Mouse (Mus musculus): ENCODE results near the gene Pxdn. TPM values are rescaled to one million over a fixed set of nuclear protein-coding genes. Genes with fewer than 3 reads are reported as not detected.

The Pxdn gene
- polyA plus RNA-seq, 1 experiment from 2014 or later = 92.0 TPM

DNA sequence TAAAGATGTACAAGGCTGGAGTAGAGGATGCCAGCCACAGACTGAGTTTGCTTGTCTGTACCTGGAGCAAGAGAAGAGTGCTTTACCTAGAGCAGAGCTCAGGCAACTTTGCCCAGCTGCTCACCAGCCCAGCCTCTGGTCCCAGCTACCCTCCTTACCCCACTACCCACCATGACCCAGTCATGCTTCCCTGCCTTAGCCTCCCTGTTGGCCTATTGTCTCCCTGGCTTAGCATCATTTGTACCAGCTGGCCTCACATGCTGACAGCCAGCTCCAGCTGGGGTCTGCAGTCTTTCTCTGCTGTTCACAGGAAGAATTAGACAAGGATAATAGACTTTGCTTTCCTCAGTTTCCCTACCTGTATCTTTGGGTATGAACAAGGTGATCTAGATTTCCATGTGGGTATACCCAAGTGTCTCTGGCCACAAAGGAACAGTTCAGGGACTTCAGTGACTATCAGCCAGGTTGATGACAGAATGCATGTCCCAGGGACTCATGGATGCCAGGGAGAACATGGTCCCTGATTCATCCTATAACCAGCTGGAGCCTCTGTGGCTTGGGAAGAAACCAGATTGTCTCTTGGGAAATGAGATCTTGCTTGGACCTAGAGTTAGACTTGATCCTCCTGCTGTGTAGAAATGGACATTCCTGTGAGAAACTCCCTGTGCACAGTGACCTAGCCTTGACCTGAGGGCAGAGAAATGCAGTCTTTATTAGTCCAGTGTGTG is 98.6 kb downstream of the Pxdn start:
- no peak overlapping the region for H3K9ac ChIP-seq (ENCODE audit: low read length)
- H3K36me3 ChIP-seq (ENCODE audit: control insufficient read depth, insufficient read depth, low read length) = no peaks in the 10 kb centered on the region
- no peak for ATAC-seq (ENCODE audit: insufficient number of reproducible peaks, insufficient read depth, low FRiP score, low read depth)
- H3K4me1 ChIP-seq (ENCODE audit: control insufficient read depth in 2 of 2, insufficient read depth in 2 of 2, low read length in 2 of 2) = peaks cover 0 to 3% of the 10 kb centered on the region in 2 experiments; a peak in 1 of 4 replicates
- no peak overlapping the region for H3K27ac ChIP-seq (replicated peaks in 1 of 2; ENCODE audit: control insufficient read depth in 1 of 2, insufficient read depth in 1 of 2, low read depth in 2 of 2, low read length in 2 of 2)
- H3K4me3 ChIP-seq (ENCODE audit: control insufficient read depth in 1 of 2, insufficient read depth in 1 of 2, low read depth in 1 of 2, low read length in 2 of 2) = no peak overlapping the region
- no peak overlapping the region for H3K4me2 ChIP-seq (ENCODE audit: low read length)
- no peaks in the 10 kb centered on the region for H3K27me3 ChIP-seq (ENCODE audit: control insufficient read depth, insufficient read depth, low read length)
- H3K9me3 ChIP-seq (ENCODE audit: control insufficient read depth, low read length) = no peaks in the 10 kb centered on the region

DNA sequence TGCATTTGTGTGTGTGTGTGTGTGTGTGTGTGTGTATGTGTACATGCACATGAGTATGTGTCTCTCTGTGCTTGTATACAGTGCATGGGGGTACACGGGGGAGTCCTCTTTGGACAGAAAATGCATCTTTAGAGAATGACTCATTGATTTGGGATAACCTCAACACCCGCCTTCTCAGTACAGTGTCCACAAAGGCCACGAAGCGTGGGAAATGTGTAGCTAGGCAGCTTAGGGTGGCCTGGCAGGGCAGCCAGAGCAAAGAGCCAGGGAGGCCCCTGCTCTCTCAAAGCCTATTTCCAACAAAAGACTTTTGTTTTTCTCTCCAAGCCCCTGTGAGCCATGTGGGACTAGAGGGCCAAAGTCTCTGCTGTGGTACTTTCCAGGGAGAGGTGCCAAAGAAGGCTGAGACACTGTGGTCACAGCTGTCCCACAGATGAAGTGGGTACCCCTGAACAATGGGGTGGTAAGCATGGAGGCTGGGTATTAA is 99.2 kb downstream of the Pxdn start:
- no peaks in the 10 kb centered on the region for H3K9me3 ChIP-seq (ENCODE audit: control insufficient read depth, low read length)
- H3K36me3 ChIP-seq (ENCODE audit: control insufficient read depth, insufficient read depth, low read length) = no peaks in the 10 kb centered on the region
- ATAC-seq (ENCODE audit: insufficient number of reproducible peaks, insufficient read depth, low FRiP score, low read depth) = no peak
- peaks cover 0 to 3% of the 10 kb centered on the region in 2 experiments; a peak in 1 of 4 replicates for H3K4me1 ChIP-seq (ENCODE audit: control insufficient read depth in 2 of 2, insufficient read depth in 2 of 2, low read length in 2 of 2)
- 66% methylated on average over 4 of the region's 4 CpGs for WGBS
- no peak overlapping the region for H3K4me3 ChIP-seq (ENCODE audit: control insufficient read depth in 1 of 2, insufficient read depth in 1 of 2, low read depth in 1 of 2, low read length in 2 of 2)
- no peaks in the 10 kb centered on the region for H3K27me3 ChIP-seq (ENCODE audit: control insufficient read depth, insufficient read depth, low read length)
- no peak overlapping the region for H3K27ac ChIP-seq (replicated peaks in 1 of 2; ENCODE audit: control insufficient read depth in 1 of 2, insufficient read depth in 1 of 2, low read depth in 2 of 2, low read length in 2 of 2)
- no peak overlapping the region for H3K4me2 ChIP-seq (ENCODE audit: low read length)
- no peak overlapping the region for H3K9ac ChIP-seq (ENCODE audit: low read length)

DNA sequence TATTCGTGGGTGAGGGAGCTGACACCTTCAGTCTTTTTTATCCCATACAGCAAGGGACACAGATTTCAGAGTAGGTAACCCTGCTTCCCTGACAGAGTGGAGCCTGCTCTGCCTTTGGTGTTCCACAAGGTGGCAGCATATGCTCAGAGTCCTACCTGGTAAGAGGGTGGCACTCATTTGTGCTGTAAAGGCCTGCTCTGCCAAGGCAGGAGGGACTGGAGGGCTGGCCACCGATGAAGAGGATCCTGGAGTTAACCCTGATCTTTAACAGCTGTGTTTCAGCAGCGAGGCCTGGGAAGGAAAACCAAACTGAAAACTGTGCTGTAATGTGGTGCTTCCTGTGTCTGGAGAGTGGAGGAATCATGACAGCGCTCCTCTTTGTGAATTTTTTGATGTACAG is 102.2 kb downstream of the Pxdn start:
- no peak for ATAC-seq (ENCODE audit: insufficient number of reproducible peaks, insufficient read depth, low FRiP score, low read depth)
- Histone ChIP-seq H3K27ac (replicated peaks in 1 of 2; ENCODE audit: control insufficient read depth in 1 of 2, insufficient read depth in 1 of 2, low read depth in 2 of 2, low read length in 2 of 2) (no peak overlapping the region), H3K4me2 (ENCODE audit: low read length) (no peak overlapping the region), H3K4me1 (ENCODE audit: control insufficient read depth in 2 of 2, insufficient read depth in 2 of 2, low read length in 2 of 2) (0 out of 4 replicates have a peak, but pooled peaks cover 0 to 3% of the 10 kb centered on the region in 2 experiments), H3K36me3 (ENCODE audit: control insufficient read depth, insufficient read depth, low read length) (no peaks in the 10 kb centered on the region), H3K9ac (ENCODE audit: low read length) (no peak overlapping the region), H3K4me3 (ENCODE audit: control insufficient read depth in 1 of 2, insufficient read depth in 1 of 2, low read depth in 1 of 2, low read length in 2 of 2) (no peak overlapping the region), H3K27me3 (ENCODE audit: control insufficient read depth, insufficient read depth, low read length) (no peaks in the 10 kb centered on the region), H3K9me3 (ENCODE audit: control insufficient read depth, low read length) (no peaks in the 10 kb centered on the region)
- WGBS = 36% methylated on average over 4 of the region's 4 CpGs

DNA sequence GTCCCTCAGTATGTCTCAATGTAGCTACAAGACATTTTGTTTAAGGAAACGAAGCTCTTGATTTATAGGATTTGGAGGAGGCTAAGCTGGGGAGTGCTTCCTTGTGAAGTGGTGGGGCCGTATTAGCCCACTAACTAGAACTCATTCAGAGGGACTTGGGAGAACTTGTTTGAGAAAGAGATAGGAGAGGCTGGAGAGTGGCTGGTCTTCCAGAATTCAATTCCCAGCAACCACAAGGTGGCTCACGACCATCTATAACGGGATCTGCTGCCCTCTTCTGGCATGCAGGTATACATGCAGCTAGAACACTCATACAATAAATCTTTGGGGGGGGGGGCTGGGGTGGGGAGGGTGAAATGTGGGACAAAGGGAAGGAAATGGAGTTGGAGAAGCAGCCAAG is 102.7 kb downstream of the Pxdn start:
- ATAC-seq (ENCODE audit: insufficient number of reproducible peaks, insufficient read depth, low FRiP score, low read depth) = no peak
- Histone ChIP-seq H3K4me1 (ENCODE audit: control insufficient read depth in 2 of 2, insufficient read depth in 2 of 2, low read length in 2 of 2) (0 out of 4 replicates have a peak, but pooled peaks cover 0 to 3% of the 10 kb centered on the region in 2 experiments), H3K9ac (ENCODE audit: low read length) (no peak overlapping the region), H3K27ac (replicated peaks in 1 of 2; ENCODE audit: control insufficient read depth in 1 of 2, insufficient read depth in 1 of 2, low read depth in 2 of 2, low read length in 2 of 2) (no peak overlapping the region), H3K4me2 (ENCODE audit: low read length) (no peak overlapping the region), H3K36me3 (ENCODE audit: control insufficient read depth, insufficient read depth, low read length) (no peaks in the 10 kb centered on the region), H3K9me3 (ENCODE audit: control insufficient read depth, low read length) (no peaks in the 10 kb centered on the region), H3K27me3 (ENCODE audit: control insufficient read depth, insufficient read depth, low read length) (no peaks in the 10 kb centered on the region), H3K4me3 (ENCODE audit: control insufficient read depth in 1 of 2, insufficient read depth in 1 of 2, low read depth in 1 of 2, low read length in 2 of 2) (no peak overlapping the region)
- WGBS = 21% methylated on average over 4 of the region's 4 CpGs

DNA sequence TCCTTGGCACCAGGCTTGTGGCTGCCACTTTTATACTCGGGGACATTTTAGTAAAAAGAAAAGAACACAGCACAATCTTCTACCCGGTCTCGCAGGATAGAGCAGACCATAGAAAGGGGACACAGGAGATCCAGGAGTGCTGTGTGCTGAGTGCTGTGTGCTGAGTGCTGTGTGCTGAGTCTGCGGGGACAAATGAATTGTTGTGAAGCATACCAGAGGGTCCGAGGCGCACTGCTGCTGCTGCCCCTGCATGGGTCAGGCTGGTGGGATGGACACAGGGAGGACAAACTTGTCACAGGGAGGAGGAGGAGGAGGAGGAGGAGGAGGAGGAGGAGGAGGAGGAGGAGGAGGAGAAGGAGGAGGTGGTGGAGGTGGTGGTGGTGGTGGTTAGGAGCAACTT is 111.4 kb downstream of the Pxdn start:
- Histone ChIP-seq H3K4me1 (ENCODE audit: control insufficient read depth in 2 of 2, insufficient read depth in 2 of 2, low read length in 2 of 2) (no peaks in the 10 kb centered on the region), H3K4me3 (ENCODE audit: control insufficient read depth in 1 of 2, insufficient read depth in 1 of 2, low read depth in 1 of 2, low read length in 2 of 2) (no peak overlapping the region), H3K9ac (ENCODE audit: low read length) (no peak overlapping the region), H3K4me2 (ENCODE audit: low read length) (no peak overlapping the region), H3K27me3 (ENCODE audit: control insufficient read depth, insufficient read depth, low read length) (0 out of 2 replicates have a peak, but pooled peaks cover 4% of the 10 kb centered on the region), H3K9me3 (ENCODE audit: control insufficient read depth, low read length) (no peaks in the 10 kb centered on the region), H3K27ac (replicated peaks in 1 of 2; ENCODE audit: control insufficient read depth in 1 of 2, insufficient read depth in 1 of 2, low read depth in 2 of 2, low read length in 2 of 2) (no peak overlapping the region), H3K36me3 (ENCODE audit: control insufficient read depth, insufficient read depth, low read length) (no peaks in the 10 kb centered on the region)
- no peak for ATAC-seq (ENCODE audit: insufficient number of reproducible peaks, insufficient read depth, low FRiP score, low read depth)
- WGBS = 71% methylated on average over 6 of the region's 6 CpGs

DNA sequence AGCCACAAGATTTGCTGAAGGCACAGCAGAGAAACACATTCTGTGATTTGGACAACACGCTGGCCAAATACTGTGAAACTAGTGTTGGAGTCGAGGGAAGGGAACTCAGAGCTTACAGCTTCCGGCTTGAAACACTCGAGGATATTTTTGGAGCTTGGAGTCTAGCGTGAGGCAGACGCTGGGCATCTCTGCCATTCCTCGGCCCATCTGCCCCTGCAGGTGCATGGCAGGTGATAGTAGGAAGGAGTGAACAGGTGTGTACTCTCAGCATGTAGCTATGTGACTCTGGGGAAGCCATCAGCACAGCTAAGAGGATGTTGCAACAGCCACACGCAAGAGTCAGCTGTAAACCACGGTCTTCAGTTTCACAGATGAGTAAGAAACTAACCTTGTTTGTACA is 112.4 kb downstream of the Pxdn start:
- Histone ChIP-seq H3K4me2 (ENCODE audit: low read length) (no peak overlapping the region), H3K27ac (replicated peaks in 1 of 2; ENCODE audit: control insufficient read depth in 1 of 2, insufficient read depth in 1 of 2, low read depth in 2 of 2, low read length in 2 of 2) (no peak overlapping the region), H3K9me3 (ENCODE audit: control insufficient read depth, low read length) (no peaks in the 10 kb centered on the region), H3K4me3 (ENCODE audit: control insufficient read depth in 1 of 2, insufficient read depth in 1 of 2, low read depth in 1 of 2, low read length in 2 of 2) (no peak overlapping the region), H3K36me3 (ENCODE audit: control insufficient read depth, insufficient read depth, low read length) (no peaks in the 10 kb centered on the region), H3K4me1 (ENCODE audit: control insufficient read depth in 2 of 2, insufficient read depth in 2 of 2, low read length in 2 of 2) (no peaks in the 10 kb centered on the region), H3K9ac (ENCODE audit: low read length) (no peak overlapping the region), H3K27me3 (ENCODE audit: control insufficient read depth, insufficient read depth, low read length) (0 out of 2 replicates have a peak, but pooled peaks cover 4% of the 10 kb centered on the region)
- WGBS = 62% methylated on average over 9 of the region's 9 CpGs
- ATAC-seq (ENCODE audit: insufficient number of reproducible peaks, insufficient read depth, low FRiP score, low read depth) = no peak

DNA sequence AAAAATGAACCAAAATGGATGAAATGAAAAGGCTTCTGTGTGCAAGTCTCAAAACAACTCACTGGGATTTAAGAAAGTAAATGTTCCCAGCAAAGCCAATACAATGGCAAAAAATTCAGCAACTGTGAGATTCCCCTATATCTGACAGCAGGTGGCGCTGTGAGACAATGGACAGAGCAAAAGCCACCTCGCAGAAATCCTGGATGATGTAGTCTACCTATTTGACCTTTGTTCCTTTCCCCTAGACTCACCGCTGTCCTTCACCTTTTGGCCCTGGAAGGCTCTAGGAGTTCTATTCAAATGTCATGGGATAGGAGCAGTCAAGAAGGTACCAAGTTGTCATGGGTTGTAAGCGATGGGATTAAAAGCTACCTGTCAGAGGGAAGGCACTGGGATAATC is 112.8 kb downstream of the Pxdn start:
- H3K4me3 ChIP-seq (ENCODE audit: control insufficient read depth in 1 of 2, insufficient read depth in 1 of 2, low read depth in 1 of 2, low read length in 2 of 2) = no peak overlapping the region
- WGBS = 21% methylated on average over 4 of the region's 4 CpGs
- ATAC-seq (ENCODE audit: insufficient number of reproducible peaks, insufficient read depth, low FRiP score, low read depth) = no peak
- H3K27me3 ChIP-seq (ENCODE audit: control insufficient read depth, insufficient read depth, low read length) = 0 out of 2 replicates have a peak, but pooled peaks cover 4% of the 10 kb centered on the region
- H3K4me2 ChIP-seq (ENCODE audit: low read length) = no peak overlapping the region
- no peaks in the 10 kb centered on the region for H3K9me3 ChIP-seq (ENCODE audit: control insufficient read depth, low read length)
- H3K36me3 ChIP-seq (ENCODE audit: control insufficient read depth, insufficient read depth, low read length) = no peaks in the 10 kb centered on the region
- H3K4me1 ChIP-seq (ENCODE audit: control insufficient read depth in 2 of 2, insufficient read depth in 2 of 2, low read length in 2 of 2) = no peaks in the 10 kb centered on the region
- H3K9ac ChIP-seq (ENCODE audit: low read length) = no peak overlapping the region
- H3K27ac ChIP-seq (replicated peaks in 1 of 2; ENCODE audit: control insufficient read depth in 1 of 2, insufficient read depth in 1 of 2, low read depth in 2 of 2, low read length in 2 of 2) = no peak overlapping the region
